Mouse (Mus musculus) frontal cortex, postnatal 25 days (tissue): ENCODE data around the gene Diras1.
A peak's percentile ranks its signal among the peaks of the same experiment; 100 is the strongest.
"Not testable (repeated sequence)": the region's sequence is repeated elsewhere in the genome, so short reads cannot be mapped to it uniquely, and the experiment has no call there.

ENCODE experiments used
- DNase-seq, 2 experiments: peaks; one replicate each; pipeline ENCODE4 v3.0.0; 2022; ENCODE audit warnings: low spot score in 2 of 2

Gene Diras1

GRCm38 (mm10) chr10:80998021-80998420 lies 27.4 kb downstream of the Diras1 start:
- DNase-seq = no peak

- no peak for DNase-seq
Observed at GRCm38 (mm10) chr10:80997332-80997731, 28.1 kb downstream of the Diras1 start.

- DNase-seq = no peak
Observed at GRCm38 (mm10) chr10:80996501-80996900, 29.0 kb downstream of the Diras1 start.

DNA sequence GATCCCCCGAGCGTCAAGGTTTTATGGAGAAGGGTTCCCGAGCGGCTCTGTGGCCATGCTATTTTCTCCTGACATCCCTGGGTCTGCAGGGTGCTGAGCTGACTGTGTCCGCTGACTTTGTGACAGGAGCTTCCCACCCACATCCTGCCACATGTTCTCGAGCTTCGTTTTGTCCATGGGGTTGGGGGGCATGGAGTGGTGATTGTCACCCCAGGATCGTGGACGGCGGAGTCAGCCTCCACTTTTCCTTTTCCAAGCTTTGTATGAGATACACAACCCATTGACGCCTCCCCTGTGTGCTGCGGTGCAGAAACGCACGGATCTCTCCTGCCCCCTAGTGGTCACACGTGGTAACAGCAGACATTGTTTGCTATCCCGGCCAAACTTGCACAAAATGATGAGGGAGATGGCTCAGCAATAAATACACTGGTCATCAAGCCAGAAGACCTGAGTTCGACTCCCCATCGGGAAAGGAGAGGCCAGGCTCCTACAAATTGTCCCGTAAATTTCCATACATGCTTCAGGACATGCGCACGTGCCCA lies 30.3 kb downstream of the Diras1 start:
- peak; percentile 74 to 86 for DNase-seq

GRCm38 (mm10) chr10:80994621-80995020 lies 30.8 kb downstream of the Diras1 start:
- DNase-seq = no peak

DNA sequence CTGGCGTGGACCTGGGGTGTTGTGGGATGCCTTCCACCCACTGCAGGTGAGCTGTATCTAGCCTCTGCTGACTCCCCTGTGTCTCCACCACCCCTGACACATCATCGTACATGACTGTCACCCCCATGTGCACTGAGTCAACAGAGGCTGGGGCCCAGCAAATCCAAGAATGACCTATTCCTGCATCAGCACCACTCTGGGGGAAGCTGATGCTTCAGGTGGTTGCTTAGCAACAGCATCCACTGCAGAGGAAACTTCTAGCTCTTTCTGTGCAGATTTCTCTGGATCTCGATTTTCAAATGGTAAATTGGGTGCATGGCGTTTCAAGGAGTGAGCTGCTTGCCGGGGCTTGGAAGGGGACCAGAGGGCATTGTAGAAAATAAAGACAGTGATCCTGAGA lies 32.2 kb downstream of the Diras1 start:
- no peak for DNase-seq

- DNase-seq = no peak
Observed at GRCm38 (mm10) chr10:80991945-80992344, 33.5 kb downstream of the Diras1 start.

DNA sequence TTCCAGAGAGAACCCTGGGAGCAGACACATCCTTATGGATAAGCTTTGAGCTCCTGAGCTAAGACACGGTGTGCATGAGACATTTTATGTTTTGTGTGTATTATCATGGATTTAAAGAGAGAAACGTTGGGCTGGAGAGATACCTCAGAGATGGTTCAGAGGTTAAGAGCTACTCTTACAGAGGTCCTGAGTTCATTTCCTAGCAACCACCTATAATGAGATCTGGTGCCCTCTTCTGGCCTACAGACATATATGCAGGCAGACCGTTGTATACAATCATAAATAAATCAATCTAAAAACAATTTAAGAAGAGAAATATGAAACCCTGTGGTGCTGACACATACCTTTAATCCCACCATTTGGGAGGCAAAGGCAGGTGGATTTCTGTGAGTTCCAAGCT lies 34.5 kb downstream of the Diras1 start:
- no peak for DNase-seq

- DNase-seq = no peak
Observed at GRCm38 (mm10) chr10:80990406-80990805, 35.1 kb downstream of the Diras1 start.

DNA sequence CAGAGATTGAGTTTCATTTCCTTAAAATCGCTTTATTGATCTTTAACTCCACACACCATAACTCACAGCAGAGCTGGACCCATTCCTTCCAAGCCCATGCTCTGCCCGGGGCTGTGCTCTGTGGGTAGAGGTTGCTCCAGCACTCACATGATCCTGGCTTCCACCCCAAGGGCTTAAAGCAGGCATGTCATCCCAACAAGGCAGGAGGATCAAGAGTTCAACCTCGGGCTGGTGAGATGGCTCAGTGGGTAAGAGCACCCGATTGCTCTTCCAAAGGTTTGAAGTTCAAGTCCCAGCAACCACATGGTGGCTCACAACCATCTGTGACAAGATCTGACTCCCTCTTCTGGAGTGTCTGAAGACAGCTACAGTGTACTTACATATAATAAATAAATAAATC lies 35.6 kb downstream of the Diras1 start:
- DNase-seq = not testable (repeated sequence)

GRCm38 (mm10) chr10:80989446-80989845 lies 36.0 kb downstream of the Diras1 start:
- no peak for DNase-seq

GRCm38 (mm10) chr10:80987709-80988441 lies 37.6 kb downstream of the Diras1 start:
- peak in 1 of 2 experiments; percentile 58 for DNase-seq

DNA sequence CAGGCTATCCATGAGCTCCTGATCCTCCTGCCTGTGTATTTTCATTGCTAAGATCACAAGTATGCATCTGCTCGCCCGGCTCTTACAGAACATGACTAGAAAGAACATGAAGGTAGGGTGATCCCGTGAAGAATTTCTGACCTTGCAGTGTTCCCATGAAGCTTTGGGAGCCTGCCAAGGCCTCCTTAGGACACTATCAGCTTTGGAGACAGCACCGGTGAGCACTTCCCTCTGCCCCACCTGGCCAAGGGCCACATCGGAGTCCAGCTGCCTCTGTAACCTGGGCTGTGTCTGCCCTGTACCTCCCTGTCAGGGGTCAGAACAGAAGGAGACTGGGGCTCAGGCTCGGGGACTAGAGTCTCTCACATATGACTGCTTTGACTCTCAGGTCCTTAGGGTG lies 38.7 kb downstream of the Diras1 start:
- no peak for DNase-seq

DNA sequence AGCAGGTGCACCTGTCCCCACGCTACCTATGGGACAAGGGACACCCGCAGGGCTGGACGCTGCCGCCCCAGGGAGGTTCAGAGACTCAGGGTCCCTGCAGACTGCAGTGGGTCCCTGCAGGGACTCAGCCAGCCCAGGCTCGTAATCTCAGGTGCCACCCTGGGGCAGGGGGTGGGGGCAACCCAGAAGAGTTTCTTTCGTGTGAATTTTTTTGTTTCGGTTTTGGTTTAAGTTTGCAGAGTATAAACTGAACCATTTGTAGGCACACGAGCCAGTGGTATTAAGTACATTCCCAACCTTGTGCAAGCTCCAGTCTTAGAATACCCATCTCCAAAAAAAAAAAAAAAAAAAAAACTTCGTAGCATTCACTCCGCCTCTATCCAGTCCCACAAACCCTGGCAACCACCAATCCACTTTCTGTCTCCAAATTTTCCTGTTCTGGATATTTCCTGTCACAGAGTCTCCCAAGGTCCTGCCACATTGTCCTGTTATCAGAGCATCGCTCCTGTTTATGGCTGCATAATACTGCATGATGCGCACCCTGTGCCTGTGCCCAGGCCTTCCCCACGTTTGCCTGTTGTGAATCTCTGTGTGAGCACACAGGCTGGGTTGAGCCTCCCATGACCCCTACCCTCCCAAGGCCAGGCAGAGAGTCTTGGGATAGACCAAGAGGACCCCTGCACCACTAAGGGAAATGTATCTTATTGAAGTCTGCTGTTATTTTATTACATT lies 39.3 kb downstream of the Diras1 start:
- DNase-seq = no peak

GRCm38 (mm10) chr10:80985241-80985969 lies 40.1 kb downstream of the Diras1 start:
- no peak for DNase-seq

- DNase-seq = no peak
Observed at GRCm38 (mm10) chr10:80984223-80984622, 41.2 kb downstream of the Diras1 start.

DNA sequence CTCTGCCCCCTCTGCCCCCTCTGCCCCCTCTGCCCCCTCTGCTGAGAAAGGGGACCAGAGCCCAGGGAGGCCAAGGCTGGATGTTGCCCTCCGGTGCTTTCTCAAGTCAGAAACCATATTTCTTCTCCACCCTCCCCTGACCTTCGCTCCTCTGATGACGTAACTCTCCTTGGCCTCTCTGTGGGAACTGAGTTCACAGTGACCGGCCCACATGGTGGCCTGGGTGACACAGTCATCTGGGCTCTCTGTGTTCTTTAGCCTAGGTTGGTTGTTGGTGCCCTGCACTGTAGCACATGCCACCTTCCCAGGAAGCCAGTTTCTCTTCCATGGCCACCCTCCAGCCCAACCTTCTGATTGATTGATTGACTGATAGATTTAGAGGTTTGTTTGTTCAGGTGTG lies 43.1 kb downstream of the Diras1 start:
- DNase-seq = no peak

GRCm38 (mm10) chr10:80981564-80982112 lies 43.8 kb downstream of the Diras1 start:
- DNase-seq = no peak

GRCm38 (mm10) chr10:80975478-80975877 lies 50.0 kb downstream of the Diras1 start:
- no peak for DNase-seq

- DNase-seq = no peak
Observed at GRCm38 (mm10) chr10:80973722-80974121, 51.7 kb downstream of the Diras1 start.

GRCm38 (mm10) chr10:80972071-80972987 lies 53.1 kb downstream of the Diras1 start:
- DNase-seq = no peak
